Mouse (Mus musculus) liver, embryonic 15.5 days (tissue): ENCODE measurements at regions not wholly inside any gene's neighbourhood (a gene's known extent, or its start where the extent isn't known, plus 50 kb on each side); places are given as distances from the start of the nearest gene placed in this dataset.
A peak's percentile ranks its signal among the peaks of the same experiment; 100 is the strongest.

Source experiments
- ATAC-seq: fragments of 200-750 bp; cut with Nextera tagmentation; 2 replicates; pipeline ENCODE4 v1.8.0; 2017; ENCODE audit warnings: moderate number of reproducible peaks, mild to moderate bottlenecking, moderate library complexity; ENCODE audit not compliant: insufficient read depth
- H3K27ac ChIP-seq: fragments of 300-500 bp; sonication (generic); replicated peaks from 2 replicates; pipeline ENCODE4 v1.5.1; 2015; ENCODE audit warnings: mild to moderate bottlenecking, inconsistent platforms
- H3K27me3 ChIP-seq: fragments of 300-500 bp; sonication (generic); 2 replicates; pipeline ENCODE4 v1.6.1; 2015; ENCODE audit warnings: mild to moderate bottlenecking, inconsistent platforms
- H3K36me3 ChIP-seq: fragments of 300-500 bp; sonication (generic); replicated peaks from 2 replicates; pipeline ENCODE4 v1.6.1; 2015; ENCODE audit warnings: moderate library complexity, mild to moderate bottlenecking, inconsistent platforms
- H3K4me1 ChIP-seq: fragments of 300-500 bp; sonication (generic); replicated peaks from 2 replicates; pipeline ENCODE4 v1.6.1; 2015; ENCODE audit warnings: inconsistent platforms
- H3K4me2 ChIP-seq: fragments of 300-500 bp; sonication (generic); 2 replicates; pipeline ENCODE4 v1.6.1; 2015; ENCODE audit warnings: moderate library complexity, mild to moderate bottlenecking, inconsistent platforms
- H3K4me3 ChIP-seq: fragments of 300-500 bp; sonication (generic); replicated peaks from 2 replicates; pipeline ENCODE4 v1.5.1; 2015; ENCODE audit warnings: mild to moderate bottlenecking, inconsistent platforms
- H3K9ac ChIP-seq: fragments of 300-500 bp; sonication (generic); 2 replicates; pipeline ENCODE4 v1.6.1; 2015; ENCODE audit warnings: moderate library complexity, mild to moderate bottlenecking, inconsistent platforms
- H3K9me3 ChIP-seq: fragments of 300-500 bp; sonication (generic); replicated peaks from 2 replicates; pipeline ENCODE4 v1.6.1; 2016; ENCODE audit warnings: inconsistent platforms
- WGBS: fragments of 180-500 bp; shearing (Covaris S2); methylation state at CpG from one replicate; pipeline ENCODE4 v1.1.7; 2015; ENCODE audit warnings: mixed read lengths; ENCODE audit not compliant: insufficient replicate concordance; 5-methylcytosine and 5-hydroxymethylcytosine counted together

- Histone ChIP-seq H3K4me2 (no peak overlapping the region), H3K4me3 (no peak overlapping the region), H3K27me3 (no peaks in the 10 kb centered on the region), H3K9ac (no peak overlapping the region), H3K9me3 (no peaks in the 10 kb centered on the region), H3K27ac (no peak overlapping the region), H3K4me1 (no peaks in the 10 kb centered on the region), H3K36me3 (no peaks in the 10 kb centered on the region)
- ATAC-seq: no peak
Measured at GRCm38 (mm10) chr13:80946034-80946433, 62.9 kb downstream of the Arrdc3 start.

- no peaks in the 10 kb centered on the region for H3K9me3 ChIP-seq
- no peak overlapping the region for H3K4me3 ChIP-seq
- ATAC-seq: no peak
- no peaks in the 10 kb centered on the region for H3K36me3 ChIP-seq
- H3K9ac ChIP-seq: no peak overlapping the region
- 66% methylated on average over 6 of the region's 6 CpGs for WGBS
- H3K4me2 ChIP-seq: no peak overlapping the region
- H3K4me1 ChIP-seq: no peaks in the 10 kb centered on the region
- no peak overlapping the region for H3K27ac ChIP-seq
- no peaks in the 10 kb centered on the region for H3K27me3 ChIP-seq
Measured at GRCm38 (mm10) chr13:80947705-80948104, 64.5 kb downstream of the Arrdc3 start.

DNA sequence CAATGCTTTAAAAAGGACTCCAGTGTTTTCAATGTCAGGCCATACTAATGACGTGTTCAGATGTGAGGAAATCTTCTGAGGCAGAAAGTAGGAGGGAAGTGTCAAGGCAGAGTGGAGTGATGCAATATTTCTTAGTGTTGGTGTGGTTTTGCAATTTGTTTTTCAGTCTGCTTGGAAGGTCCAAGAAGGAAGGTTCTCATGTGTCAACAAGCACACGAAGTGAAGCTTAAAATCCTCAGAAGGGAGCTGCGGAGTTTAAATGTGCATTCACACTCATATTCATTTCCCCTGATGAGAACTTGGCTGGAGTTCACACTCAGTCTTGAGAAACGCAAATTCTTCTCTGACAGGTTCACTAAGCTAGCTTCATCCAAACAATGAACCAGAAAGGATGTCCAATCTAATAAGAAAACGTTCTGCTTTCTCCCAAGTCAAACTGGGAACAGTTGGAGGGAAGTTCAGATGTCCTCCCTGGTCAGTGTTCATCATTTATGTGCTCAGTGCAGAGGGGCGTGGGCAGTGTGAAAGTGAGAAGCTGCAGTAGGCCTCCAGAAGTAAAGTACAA lies 66.0 kb downstream of the Arrdc3 start:
- WGBS: 33% methylated on average over 6 of the region's 6 CpGs
- Histone ChIP-seq H3K27me3 (no peaks in the 10 kb centered on the region), H3K4me3 (no peak overlapping the region), H3K27ac (no peak overlapping the region), H3K9ac (no peak overlapping the region), H3K4me1 (no peaks in the 10 kb centered on the region), H3K4me2 (no peak overlapping the region), H3K9me3 (no peaks in the 10 kb centered on the region), H3K36me3 (no peaks in the 10 kb centered on the region)
- ATAC-seq: peak; percentile 18; the same call in 1 of the 2 replicates

- WGBS: 44% methylated on average over 2 of the region's 2 CpGs
- no peak for ATAC-seq
Measured at GRCm38 (mm10) chr13:80950239-80950638, 67.1 kb downstream of the Arrdc3 start.

DNA sequence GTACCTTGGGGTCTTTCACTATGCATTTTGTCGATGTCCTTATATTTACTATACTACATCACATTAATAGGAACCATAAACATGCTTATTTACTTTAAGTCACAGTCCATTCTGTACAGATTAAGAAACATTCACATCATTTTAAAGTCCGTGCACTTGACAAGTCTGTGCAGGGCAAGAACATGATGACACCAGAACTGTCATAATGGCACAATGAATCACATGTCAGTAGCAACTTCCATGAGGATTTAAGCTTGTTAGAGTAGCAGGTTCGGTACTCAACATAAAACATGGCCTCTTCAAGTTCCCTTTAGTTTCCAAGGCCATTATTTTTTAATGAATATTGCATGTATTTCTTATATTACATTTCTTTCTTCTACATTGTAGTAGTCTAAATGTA lies 67.6 kb downstream of the Arrdc3 start:
- 61% methylated on average over 3 of the region's 3 CpGs for WGBS
- Histone ChIP-seq H3K36me3 (no peaks in the 10 kb centered on the region), H3K9me3 (no peaks in the 10 kb centered on the region), H3K4me1 (no peaks in the 10 kb centered on the region), H3K9ac (no peak overlapping the region), H3K27me3 (no peaks in the 10 kb centered on the region), H3K27ac (no peak overlapping the region), H3K4me3 (no peak overlapping the region), H3K4me2 (no peak overlapping the region)
- no peak for ATAC-seq

More at GRCm38 (mm10) chr13:80950239-80950638, 67.1 kb downstream of the Arrdc3 start:
- Histone ChIP-seq H3K4me3 (no peak overlapping the region), H3K27ac (no peak overlapping the region), H3K4me1 (no peaks in the 10 kb centered on the region), H3K4me2 (no peak overlapping the region), H3K9ac (no peak overlapping the region), H3K27me3 (no peaks in the 10 kb centered on the region), H3K9me3 (no peaks in the 10 kb centered on the region), H3K36me3 (no peaks in the 10 kb centered on the region)

DNA sequence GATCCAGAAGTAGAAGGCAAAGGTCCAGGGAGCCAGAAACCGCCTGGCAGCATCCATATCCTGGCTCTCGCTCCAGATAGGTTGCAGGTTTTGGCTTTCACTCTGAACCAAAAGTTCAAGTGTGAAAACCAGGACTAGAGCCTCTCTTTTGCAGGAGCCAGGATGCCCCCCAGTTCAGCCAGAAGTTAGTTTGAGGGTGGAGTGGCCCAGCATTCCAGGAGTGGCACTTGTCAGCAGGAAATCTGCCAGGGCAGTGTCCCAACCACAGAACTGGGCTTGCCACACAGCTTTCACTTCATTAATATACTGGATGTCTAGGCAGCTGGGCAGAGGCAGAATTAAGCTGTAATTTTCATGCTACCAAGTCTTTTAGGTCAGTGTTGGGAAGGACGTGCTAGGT lies 68.1 kb downstream of the Arrdc3 start:
- H3K4me2 ChIP-seq: no peak overlapping the region
- no peaks in the 10 kb centered on the region for H3K4me1 ChIP-seq
- no peak overlapping the region for H3K4me3 ChIP-seq
- H3K27ac ChIP-seq: no peak overlapping the region
- no peaks in the 10 kb centered on the region for H3K27me3 ChIP-seq
- H3K36me3 ChIP-seq: no peaks in the 10 kb centered on the region
- 54% methylated on average over 3 of the region's 3 CpGs for WGBS
- H3K9ac ChIP-seq: no peak overlapping the region
- no peaks in the 10 kb centered on the region for H3K9me3 ChIP-seq
- no peak for ATAC-seq

DNA sequence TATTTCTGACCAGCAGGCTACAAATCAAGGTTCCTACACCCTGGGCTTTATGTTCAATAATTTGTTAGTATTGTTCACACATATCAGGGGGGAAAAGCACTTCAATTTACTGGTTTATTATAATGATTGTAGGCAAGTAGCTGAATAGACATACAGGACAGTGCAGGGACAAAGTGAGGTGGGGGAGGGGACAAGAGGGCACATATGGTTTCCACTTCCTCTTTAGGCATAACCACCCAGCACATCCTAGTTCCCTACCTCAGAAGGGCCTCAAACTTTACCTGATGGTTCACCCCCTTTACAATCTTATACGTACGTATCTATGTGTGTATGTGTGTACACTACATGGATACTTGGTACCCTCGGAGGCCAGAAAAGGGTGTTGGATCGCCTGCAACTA lies 69.7 kb downstream of the Arrdc3 start:
- no peak for ATAC-seq
- Histone ChIP-seq H3K9ac (no peak overlapping the region), H3K4me1 (no peaks in the 10 kb centered on the region), H3K36me3 (no peaks in the 10 kb centered on the region), H3K4me2 (no peak overlapping the region), H3K27me3 (no peaks in the 10 kb centered on the region), H3K27ac (no peak overlapping the region), H3K4me3 (no peak overlapping the region), H3K9me3 (no peaks in the 10 kb centered on the region)
- WGBS: 44% methylated on average over 4 of the region's 4 CpGs

DNA sequence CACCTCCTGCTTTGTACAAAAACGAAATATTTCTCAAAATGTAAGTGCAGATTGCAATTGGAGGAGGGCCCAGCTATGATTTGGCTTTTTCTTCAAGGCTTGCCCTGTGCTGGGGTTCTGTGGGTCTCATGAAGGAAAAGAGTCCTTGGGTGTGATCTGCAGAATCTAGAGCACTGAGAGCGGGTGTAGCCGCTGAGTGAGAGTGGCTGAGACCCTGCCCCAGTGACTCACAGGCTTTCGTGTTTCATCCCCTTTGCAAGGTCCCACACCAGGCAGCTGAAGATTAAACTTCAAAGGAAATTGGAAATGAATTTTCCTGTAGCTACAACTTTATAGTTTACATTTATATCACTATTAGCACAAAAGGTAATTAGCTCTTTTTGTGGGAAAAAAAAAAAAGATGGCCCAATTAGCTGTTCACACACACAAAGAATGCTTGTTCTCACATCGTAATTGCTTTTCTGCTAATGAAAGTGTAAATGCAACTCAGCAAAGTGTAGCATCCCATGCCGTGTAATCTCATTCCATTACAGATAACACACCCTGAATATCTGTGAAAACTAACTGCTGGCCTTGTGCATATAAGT lies 71.0 kb downstream of the Arrdc3 start:
- H3K27ac ChIP-seq: no peak overlapping the region
- H3K4me1 ChIP-seq: no peaks in the 10 kb centered on the region
- H3K36me3 ChIP-seq: no peaks in the 10 kb centered on the region
- ATAC-seq: no peak
- WGBS: 50% methylated on average over 6 of the region's 6 CpGs
- no peak overlapping the region for H3K9ac ChIP-seq
- no peaks in the 10 kb centered on the region for H3K9me3 ChIP-seq
- no peaks in the 10 kb centered on the region for H3K27me3 ChIP-seq
- H3K4me2 ChIP-seq: no peak overlapping the region
- H3K4me3 ChIP-seq: no peak overlapping the region

DNA sequence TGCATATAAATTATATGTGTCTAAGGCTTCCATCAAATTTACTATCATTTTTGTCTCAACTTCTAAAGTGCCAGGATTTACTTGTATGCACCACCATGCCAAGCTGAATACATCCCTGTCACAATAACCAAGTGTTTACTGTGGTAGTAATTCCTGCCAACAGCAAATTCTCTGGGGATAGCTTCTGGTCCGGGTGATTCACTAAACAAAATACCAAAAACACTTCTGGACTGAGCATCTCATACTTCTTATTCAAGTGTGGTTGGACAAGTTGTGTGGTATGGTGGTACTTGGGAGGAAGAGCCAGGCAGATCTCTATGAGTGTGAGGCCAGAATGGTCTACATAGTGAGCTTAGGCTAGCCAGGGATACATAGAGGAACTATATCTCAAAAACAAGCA lies 73.8 kb downstream of the Arrdc3 start:
- no peak for ATAC-seq
- no peak overlapping the region for H3K27ac ChIP-seq
- H3K4me1 ChIP-seq: no peaks in the 10 kb centered on the region
- H3K36me3 ChIP-seq: no peaks in the 10 kb centered on the region
- H3K4me3 ChIP-seq: no peak overlapping the region
- no peak overlapping the region for H3K4me2 ChIP-seq
- H3K27me3 ChIP-seq: no peaks in the 10 kb centered on the region
- H3K9ac ChIP-seq: no peak overlapping the region
- H3K9me3 ChIP-seq: no peaks in the 10 kb centered on the region
- WGBS: 45% methylated on average over 1 of the region's 1 CpGs

GRCm38 (mm10) chr13:80957419-80958139 lies 74.4 kb downstream of the Arrdc3 start:
- Histone ChIP-seq H3K4me2 (no peak overlapping the region), H3K9ac (no peak overlapping the region), H3K4me3 (no peak overlapping the region), H3K9me3 (no peaks in the 10 kb centered on the region), H3K27me3 (no peaks in the 10 kb centered on the region), H3K36me3 (no peaks in the 10 kb centered on the region), H3K27ac (no peak overlapping the region), H3K4me1 (no peaks in the 10 kb centered on the region)
- no peak for ATAC-seq
- 63% methylated on average over 6 of the region's 6 CpGs for WGBS

- Histone ChIP-seq H3K4me1 (no peaks in the 10 kb centered on the region), H3K9me3 (no peaks in the 10 kb centered on the region), H3K36me3 (no peaks in the 10 kb centered on the region), H3K4me3 (no peak overlapping the region), H3K9ac (no peak overlapping the region), H3K27ac (no peak overlapping the region), H3K27me3 (no peaks in the 10 kb centered on the region), H3K4me2 (no peak overlapping the region)
- 45% methylated on average over 1 of the region's 1 CpGs for WGBS
- no peak for ATAC-seq
Measured at GRCm38 (mm10) chr13:80959763-80960162, 76.6 kb downstream of the Arrdc3 start.
